Mouse (Mus musculus): Measurements from ENCODE around the gene Kcnj3. TPM values are rescaled to one million over a fixed set of nuclear protein-coding genes. Genes with fewer than 3 reads are reported as not detected.

Gene Kcnj3
- total RNA-seq, 4 experiments from 2014 or later, result 89.0 to 123 (median 102) TPM

- no peak for DNase-seq (ENCODE audit: low spot score in 2 of 2)
Measured at GRCm38 (mm10) chr2:55503390-55504176, 67.8 kb downstream of the Kcnj3 start.

- DNase-seq (ENCODE audit: low spot score in 2 of 2), result no peak
Measured at GRCm38 (mm10) chr2:55505712-55506111, 69.9 kb downstream of the Kcnj3 start.

GRCm38 (mm10) chr2:55517297-55517696 is 81.5 kb downstream of the Kcnj3 start:
- no peak for DNase-seq (ENCODE audit: low spot score in 2 of 2)

- DNase-seq (ENCODE audit: low spot score in 2 of 2), result peak in 1 of 2 experiments; percentile 37
Measured at GRCm38 (mm10) chr2:55532738-55533491, 97.1 kb downstream of the Kcnj3 start.

- DNase-seq (ENCODE audit: low spot score in 2 of 2), result no peak
Measured at GRCm38 (mm10) chr2:55534946-55535345, 99.2 kb downstream of the Kcnj3 start.

GRCm38 (mm10) chr2:55535482-55535881 is 99.7 kb downstream of the Kcnj3 start:
- DNase-seq (ENCODE audit: low spot score in 2 of 2), result no peak

GRCm38 (mm10) chr2:55547612-55548011 is 111.8 kb downstream of the Kcnj3 start:
- no peak for DNase-seq (ENCODE audit: low spot score in 2 of 2)

GRCm38 (mm10) chr2:55558368-55558985 is 122.7 kb downstream of the Kcnj3 start:
- DNase-seq (ENCODE audit: low spot score in 2 of 2), result no peak

GRCm38 (mm10) chr2:55569291-55569690 is 133.5 kb downstream of the Kcnj3 start:
- no peak for DNase-seq (ENCODE audit: low spot score in 2 of 2)

GRCm38 (mm10) chr2:55571425-55571824 is 135.7 kb downstream of the Kcnj3 start:
- DNase-seq (ENCODE audit: low spot score in 2 of 2), result no peak

- no peak for DNase-seq (ENCODE audit: low spot score in 2 of 2)
Measured at GRCm38 (mm10) chr2:55580286-55580685, 144.5 kb downstream of the Kcnj3 start.

- DNase-seq (ENCODE audit: low spot score in 2 of 2), result peak in 1 of 2 experiments; percentile 41
Measured at GRCm38 (mm10) chr2:55591226-55591988, 155.6 kb downstream of the Kcnj3 start.
